In the genomic region with DNA sequence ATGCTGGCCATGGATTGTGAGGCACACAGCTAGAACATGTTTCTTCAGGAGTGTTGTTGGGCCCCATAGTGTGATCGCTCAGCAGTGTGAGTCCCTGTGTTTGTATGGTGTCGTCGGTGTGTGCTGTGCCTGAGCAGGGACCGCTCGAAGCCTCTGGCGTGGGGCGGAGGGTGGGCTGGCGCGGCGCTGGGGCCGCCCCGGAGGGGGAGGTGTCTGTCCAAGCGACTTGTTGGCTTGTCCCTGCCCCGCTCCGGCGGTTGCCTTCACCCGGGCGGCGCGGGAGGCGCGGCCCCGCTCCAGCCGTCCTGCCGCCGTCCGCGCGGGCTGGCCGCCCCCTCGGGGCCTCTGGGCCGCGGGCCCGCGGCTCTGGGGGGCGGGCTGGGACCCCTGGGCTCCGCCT, we compare ENCODE assay signal across 8 mouse cellular contexts. TPM values are rescaled to one million over a fixed set of nuclear protein-coding genes. Genes with fewer than 3 reads are reported as not detected.
A peak's percentile ranks its signal among the peaks of the same experiment; 100 is the strongest.
DNase-seq lines count a peak whose midpoint lies in the region; ATAC-seq and TF ChIP-seq lines count a peak whose summit lies in the region.

No protein-coding gene starts in this region.

- peak overlapping the region; percentile 36; the same call in 1 of the 2 replicates for H3K27ac ChIP-seq in hindbrain, embryonic 15.5 days (replicated peaks)
- H3K27ac ChIP-seq in liver, embryonic 12.5 days, result peak overlapping the region; percentile 99

- H3K9me3 ChIP-seq in hindbrain, embryonic 15.5 days, result no peaks in the 10 kb centered on the region
- H3K9me3 ChIP-seq in liver, embryonic 12.5 days (replicated peaks), result no peaks in the 10 kb centered on the region

- H3K9ac ChIP-seq in hindbrain, embryonic 15.5 days, result peak overlapping the region; percentile 28; the same call in 1 of the 2 replicates
- peak overlapping the region; percentile 100 for H3K9ac ChIP-seq in liver, embryonic 12.5 days

- peak overlapping the region; percentile 55 for H3K4me2 ChIP-seq in hindbrain, embryonic 15.5 days
- peak overlapping the region; percentile 90 for H3K4me2 ChIP-seq in liver, embryonic 12.5 days
- H3K4me2 ChIP-seq in myocyte (ENCODE audit: low read depth), result peak overlapping the region; percentile 75

- peak; percentile 51 for TF ChIP-seq POLR2A in myocyte (IDR thresholded peaks at IDR 0.05; ENCODE audit: insufficient read length, low read depth)

- 3% methylated on average over 22 of the region's 37 CpGs for WGBS in hindbrain, embryonic 15.5 days
- 1% methylated on average over 27 of the region's 37 CpGs for WGBS in liver, embryonic 12.5 days (ENCODE audit: insufficient replicate concordance)

- H3K36me3 ChIP-seq in hindbrain, embryonic 15.5 days, result 0 out of 2 replicates have a peak, but pooled peaks cover 2% of the 10 kb centered on the region
- peaks cover 19% of the 10 kb centered on the region for H3K36me3 ChIP-seq in liver, embryonic 12.5 days
- H3K36me3 ChIP-seq in myocyte (ENCODE audit: control insufficient read depth, insufficient read depth), result no peaks in the 10 kb centered on the region

- H3K4me3 ChIP-seq in hindbrain, embryonic 15.5 days, result peak overlapping the region; percentile 35
- H3K4me3 ChIP-seq in liver, embryonic 12.5 days, result peak overlapping the region; percentile 97
- peak overlapping the region; percentile 29 for H3K4me3 ChIP-seq in myocyte

- peak; percentile 19; the same call in 1 of the 2 replicates for ATAC-seq in hindbrain, embryonic 15.5 days (ENCODE audit: low FRiP score, low read depth)
- peak; percentile 67 for ATAC-seq in liver, embryonic 12.5 days

- peaks cover 67% of the 10 kb centered on the region for H3K79me2 ChIP-seq in myocyte (ENCODE audit: control insufficient read depth, insufficient read depth)

- H3K4me1 ChIP-seq in hindbrain, embryonic 15.5 days (replicated peaks), result peaks cover 34% of the 10 kb centered on the region
- peaks cover 90% of the 10 kb centered on the region for H3K4me1 ChIP-seq in liver, embryonic 12.5 days

- peak; percentile 77 for DNase-seq in ovary, postnatal 36 days (ENCODE audit: low spot score)
- DNase-seq in ovary, postnatal 10 days (ENCODE audit: low spot score), result no peak
- peak; percentile 78 for DNase-seq in gastrocnemius, postnatal 10 days
- DNase-seq in cerebellum, postnatal 4 days (ENCODE audit: low spot score in 2 of 2), result no peak
- no peak for DNase-seq in T-cell, adult 2 months (ENCODE audit: low spot score)

- peaks cover 16% of the 10 kb centered on the region for H3K27me3 ChIP-seq in hindbrain, embryonic 15.5 days
- no peaks in the 10 kb centered on the region for H3K27me3 ChIP-seq in liver, embryonic 12.5 days (replicated peaks)
- no peaks in the 10 kb centered on the region for H3K27me3 ChIP-seq in myocyte (ENCODE audit: control insufficient read depth, insufficient read depth, insufficient read length)

- H3ac ChIP-seq in myocyte (ENCODE audit: control insufficient read depth, insufficient read length), result peak overlapping the region; percentile 58

TF ChIP-seq in myocyte, 11 proteins besides CTCF, POLR2A, EP300 and RAD21:
- TF ChIP-seq POLR2AphosphoS2 (IDR thresholded peaks at IDR 0.05; ENCODE audit: insufficient read length, low read depth) (peak; percentile 19), TCF3 (IDR thresholded peaks at IDR 0.05; ENCODE audit: insufficient read length, low read depth) (no peak)

RNA-seq across cellular contexts. Expression of gene Arhgap23, which starts 24.6 kb away (rescaled TPM):
- total RNA-seq in gastrocnemius, postnatal 10 days (2021), result 10 to 100 TPM; 13.5 to 18.9 TPM
- 9.9 and 10.1 TPM in 2 replicates for polyA plus RNA-seq in hindbrain, embryonic 15.5 days (2015; fragmentation: Nextera tagmentation; extraction: Ambion mirVana)
- polyA plus RNA-seq in liver, embryonic 12.5 days (2016; fragmentation: Nextera tagmentation; extraction: Ambion mirVana), result 17.3 and 19.7 TPM in 2 replicates
- 41.9 TPM for polyA plus RNA-seq in myocyte (2012; fragmentation: generic; extraction: Trizol)

Comparison
In these comparisons a context has a peak if more than half of its experiments do, and no peak if none do; other contexts are left out.
1. DNase-seq: peak in ovary, postnatal 36 days (single experiment) and gastrocnemius, postnatal 10 days (single experiment); none in ovary, postnatal 10 days (single experiment), cerebellum, postnatal 4 days (0 of 2) and T-cell, adult 2 months (single experiment).
2. H3K4me3 ChIP-seq: peak in every context shown above with its lines; median percentile 97 in liver, embryonic 12.5 days; 35 in hindbrain, embryonic 15.5 days; 29 in myocyte.
3. Peak in every context shown above with its lines, with median percentiles within 50 percentile points of each other: H3K4me2 ChIP-seq.